Mouse (Mus musculus): ENCODE measurements at regions not wholly inside any gene's neighbourhood (a gene's known extent, or its start where the extent isn't known, plus 50 kb on each side); places are given as distances from the start of the nearest gene placed in this dataset.

DNA sequence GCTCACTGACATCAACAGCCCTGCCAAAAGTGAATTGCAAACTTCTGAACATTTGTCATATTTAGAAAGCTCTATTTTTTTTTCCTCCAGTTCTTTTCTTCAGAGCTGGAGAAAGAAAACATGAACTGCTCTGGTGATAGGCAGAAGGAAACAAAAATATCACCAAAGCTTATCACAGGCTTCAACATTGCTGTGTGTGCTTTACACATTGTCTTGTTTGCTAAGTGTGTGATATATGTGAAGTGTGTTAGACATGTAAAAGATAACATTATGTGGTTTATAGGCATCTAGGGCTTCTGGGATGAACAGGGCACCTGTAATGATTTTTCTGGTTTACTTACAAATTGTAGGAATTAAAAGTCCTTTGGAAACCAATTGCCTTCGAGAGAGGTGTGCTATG is 229.8 kb upstream of the Nrip1 start:
- TF ChIP-seq CTCF (IDR thresholded peaks at IDR 0.05; ENCODE audit: borderline replicate concordance, insufficient read depth, low read depth, low read length) (no peak), POLR2A (IDR thresholded peaks at IDR 0.05; ENCODE audit: borderline replicate concordance, insufficient read depth, low read length) (no peak)

All from cerebellum, adult 2 months (tissue).